Mouse (Mus musculus) spleen, adult 12 weeks (tissue): ENCODE measurements around the gene Esr1.
"Not testable (repeated sequence)": the region's sequence is repeated elsewhere in the genome, so short reads cannot be mapped to it uniquely, and the experiment has no call there.

Experiments used
- DNase-seq: peaks from one replicate; pipeline ENCODE4 v3.0.0; 2022; ENCODE audit warnings: low spot score

Gene Esr1

GRCm38 (mm10) chr10:4620596-4621504 lies 9.5 kb downstream of the Esr1 start:
- DNase-seq, result no peak

- no peak for DNase-seq
Observed at GRCm38 (mm10) chr10:4621505-4621815, 10.1 kb downstream of the Esr1 start.

GRCm38 (mm10) chr10:4623319-4623718 lies 11.9 kb downstream of the Esr1 start:
- DNase-seq, result no peak

GRCm38 (mm10) chr10:4624581-4624980 lies 13.2 kb downstream of the Esr1 start:
- no peak for DNase-seq

GRCm38 (mm10) chr10:4625300-4625699 lies 13.9 kb downstream of the Esr1 start:
- no peak for DNase-seq

GRCm38 (mm10) chr10:4626432-4626831 lies 15.0 kb downstream of the Esr1 start:
- DNase-seq, result no peak

GRCm38 (mm10) chr10:4626996-4627395 lies 15.6 kb downstream of the Esr1 start:
- DNase-seq, result no peak

- DNase-seq, result no peak
Observed at GRCm38 (mm10) chr10:4627415-4627814, 16.0 kb downstream of the Esr1 start.

- DNase-seq, result no peak
Observed at GRCm38 (mm10) chr10:4629314-4629713, 17.9 kb downstream of the Esr1 start.

GRCm38 (mm10) chr10:4632211-4632704 lies 20.9 kb downstream of the Esr1 start:
- DNase-seq, result peak; percentile 8

- no peak for DNase-seq
Observed at GRCm38 (mm10) chr10:4633287-4634030, 22.1 kb downstream of the Esr1 start.

GRCm38 (mm10) chr10:4635740-4636139 lies 24.3 kb downstream of the Esr1 start:
- DNase-seq, result no peak

GRCm38 (mm10) chr10:4646074-4646473 lies 34.7 kb downstream of the Esr1 start:
- no peak for DNase-seq

GRCm38 (mm10) chr10:4646851-4647250 lies 35.5 kb downstream of the Esr1 start:
- DNase-seq, result no peak

GRCm38 (mm10) chr10:4665380-4665779 lies 54.0 kb downstream of the Esr1 start:
- DNase-seq, result no peak

GRCm38 (mm10) chr10:4667006-4667405 lies 55.6 kb downstream of the Esr1 start:
- DNase-seq, result no peak

GRCm38 (mm10) chr10:4670053-4670452 lies 58.7 kb downstream of the Esr1 start:
- DNase-seq, result no peak

- DNase-seq, result no peak
Observed at GRCm38 (mm10) chr10:4671876-4672275, 60.5 kb downstream of the Esr1 start.

GRCm38 (mm10) chr10:4673311-4673816 lies 62.0 kb downstream of the Esr1 start:
- no peak for DNase-seq

GRCm38 (mm10) chr10:4674983-4675592 lies 63.7 kb downstream of the Esr1 start:
- DNase-seq, result not testable (repeated sequence)

- DNase-seq, result no peak
Observed at GRCm38 (mm10) chr10:4683106-4683505, 71.7 kb downstream of the Esr1 start.

GRCm38 (mm10) chr10:4683711-4684265 lies 72.4 kb downstream of the Esr1 start:
- no peak for DNase-seq
